ENCODE assay signal across 25 mouse cellular contexts in the genomic region with DNA sequence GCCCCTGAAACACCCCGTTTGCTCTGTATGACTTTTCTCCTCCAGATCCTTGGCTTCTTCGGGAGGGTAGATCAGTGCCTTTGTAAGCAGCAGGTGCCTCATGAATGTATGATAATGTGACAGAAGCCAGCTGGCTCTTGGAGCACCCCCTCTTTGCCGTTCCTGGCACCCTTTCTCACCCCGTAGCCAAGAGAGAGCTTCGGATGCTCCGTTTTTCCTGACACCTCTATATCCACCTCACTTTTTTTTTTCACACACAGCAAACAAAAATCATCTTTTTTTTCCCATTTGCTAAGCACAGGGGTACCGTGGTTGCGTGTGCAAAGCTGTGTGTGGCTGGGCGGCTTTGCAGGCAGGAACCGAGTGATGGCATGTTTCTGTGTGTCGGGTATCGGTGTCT. TPM values are rescaled to one million over a fixed set of nuclear protein-coding genes. Genes with fewer than 3 reads are reported as not detected.
DNase-seq lines count a peak whose midpoint lies in the region; ATAC-seq lines count a peak whose summit lies in the region.
"Had no signal": no experiment of that assay in that cellular context is flagged by ENCODE, and none has a peak within 500 bp of the region (broad histone marks: within the 10 kb centered on the region; RNA-seq: fewer than 3 reads in every experiment).

No protein-coding gene starts in this region.

- peaks cover 24% of the 10 kb centered on the region for H3K36me3 ChIP-seq in forebrain, embryonic 10.5 days (replicated peaks)
- H3K36me3 ChIP-seq in forebrain, embryonic 11.5 days (ENCODE audit: control insufficient read depth, insufficient read depth, low read length) = no peaks in the 10 kb centered on the region
- H3K36me3 ChIP-seq in midbrain, embryonic 12.5 days = no peaks in the 10 kb centered on the region
- no peaks in the 10 kb centered on the region for H3K36me3 ChIP-seq in midbrain, embryonic 11.5 days (ENCODE audit: control insufficient read depth, insufficient read depth, low read length)
- no peaks in the 10 kb centered on the region for H3K36me3 ChIP-seq in forebrain, embryonic 16.5 days (ENCODE audit: control insufficient read depth, insufficient read depth)
- no peaks in the 10 kb centered on the region for H3K36me3 ChIP-seq in midbrain, embryonic 14.5 days (ENCODE audit: control insufficient read depth, insufficient read depth, low read length)
- H3K36me3 ChIP-seq: heart, embryonic 13.5 days; liver, embryonic 15.5 days; lung, embryonic 15.5 days; stomach, embryonic 15.5 days had no signal

- H3K4me1 ChIP-seq in forebrain, embryonic 10.5 days = peaks cover 78% of the 10 kb centered on the region
- peaks cover 20% of the 10 kb centered on the region for H3K4me1 ChIP-seq in forebrain, embryonic 11.5 days (replicated peaks; ENCODE audit: control insufficient read depth, insufficient read depth, low read length)
- peaks cover 74% of the 10 kb centered on the region for H3K4me1 ChIP-seq in midbrain, embryonic 12.5 days
- H3K4me1 ChIP-seq in midbrain, embryonic 11.5 days (ENCODE audit: control insufficient read depth, insufficient read depth, low read length) = peaks cover 51% of the 10 kb centered on the region
- H3K4me1 ChIP-seq in forebrain, embryonic 16.5 days (replicated peaks; ENCODE audit: control insufficient read depth, insufficient read depth, low read length) = peaks cover 43% of the 10 kb centered on the region
- H3K4me1 ChIP-seq in midbrain, embryonic 14.5 days (ENCODE audit: control insufficient read depth, insufficient read depth, low read length) = peaks cover 70% of the 10 kb centered on the region
- H3K4me1 ChIP-seq: megakaryocyte, embryonic 14.5 days had no signal

- no peak overlapping the region for H3K9ac ChIP-seq in forebrain, embryonic 11.5 days (ENCODE audit: low read length)
- H3K9ac ChIP-seq in midbrain, embryonic 12.5 days (replicated peaks) = no peak overlapping the region
- H3K9ac ChIP-seq in midbrain, embryonic 11.5 days (ENCODE audit: low read length) = no peak overlapping the region
- H3K9ac ChIP-seq in forebrain, embryonic 16.5 days (replicated peaks; ENCODE audit: low read depth, low read length) = no peak overlapping the region
- H3K9ac ChIP-seq in midbrain, embryonic 14.5 days (replicated peaks; ENCODE audit: low read length) = no peak overlapping the region
- H3K9ac ChIP-seq: heart, embryonic 13.5 days; liver, embryonic 15.5 days; lung, embryonic 15.5 days; stomach, embryonic 15.5 days had no signal

- DNase-seq in forebrain, embryonic 10.5 days (ENCODE audit: extremely low spot score, low spot score) = no peak
- no peak for DNase-seq in forebrain, embryonic 11.5 days (ENCODE audit: low spot score)
- DNase-seq in midbrain, embryonic 11.5 days (ENCODE audit: low spot score, missing footprints) = no peak
- DNase-seq in midbrain, embryonic 14.5 days = no peak
- no peak for DNase-seq in cerebellum, postnatal 4 days (ENCODE audit: low spot score in 2 of 2)
- no peak for DNase-seq in retina, embryonic 14.5 days (ENCODE audit: low spot score)
- DNase-seq: adrenal gland, adult 8-10 months; cerebellum, adult 9-10 months; gastrocnemius, postnatal 36 days; heart, adult 2 months; heart, postnatal 14 days; kidney, adult 18-20 months; kidney, postnatal 4 days; liver; lung, postnatal 36 days had no signal

- no peak overlapping the region for H3K4me2 ChIP-seq in forebrain, embryonic 11.5 days (ENCODE audit: low read depth, low read length, severe bottlenecking)
- H3K4me2 ChIP-seq in midbrain, embryonic 12.5 days (replicated peaks) = no peak overlapping the region
- H3K4me2 ChIP-seq in midbrain, embryonic 11.5 days = no peak overlapping the region
- no peak overlapping the region for H3K4me2 ChIP-seq in forebrain, embryonic 16.5 days (ENCODE audit: low read length)
- no peak overlapping the region for H3K4me2 ChIP-seq in midbrain, embryonic 14.5 days (ENCODE audit: low read length)
- H3K4me2 ChIP-seq: heart, embryonic 13.5 days; liver, embryonic 15.5 days; lung, embryonic 15.5 days; stomach, embryonic 15.5 days had no signal

- peak overlapping the region; percentile 65; the same call in 1 of the 2 replicates for H3K27ac ChIP-seq in forebrain, embryonic 10.5 days
- H3K27ac ChIP-seq in forebrain, embryonic 11.5 days (ENCODE audit: low read depth, low read length) = no peak overlapping the region
- H3K27ac ChIP-seq in midbrain, embryonic 12.5 days (replicated peaks) = peak overlapping the region; percentile 27
- H3K27ac ChIP-seq in midbrain, embryonic 11.5 days (ENCODE audit: low read depth, low read length) = no peak overlapping the region
- H3K27ac ChIP-seq in forebrain, embryonic 16.5 days (ENCODE audit: low read length) = peak overlapping the region; percentile 26
- H3K27ac ChIP-seq in midbrain, embryonic 14.5 days (replicated peaks; ENCODE audit: low read depth, low read length) = 0 out of 2 replicates have a peak overlapping the region, but pooled peaks have one; percentile 82
- H3K27ac ChIP-seq: heart, adult 2 months; heart, embryonic 13.5 days; limb, embryonic 10.5 days; liver, embryonic 15.5 days; lung, embryonic 15.5 days; stomach, embryonic 15.5 days had no signal

- WGBS in forebrain, embryonic 10.5 days = 92% methylated on average over 12 of the region's 12 CpGs
- 87% methylated on average over 12 of the region's 12 CpGs for WGBS in forebrain, embryonic 11.5 days
- 76% methylated on average over 12 of the region's 12 CpGs for WGBS in midbrain, embryonic 12.5 days
- 78% methylated on average over 12 of the region's 12 CpGs for WGBS in midbrain, embryonic 11.5 days
- 39% methylated on average over 12 of the region's 12 CpGs for WGBS in forebrain, embryonic 16.5 days
- 68% methylated on average over 12 of the region's 12 CpGs for WGBS in midbrain, embryonic 14.5 days

- no peaks in the 10 kb centered on the region for H3K27me3 ChIP-seq in forebrain, embryonic 10.5 days (ENCODE audit: poor library complexity, severe bottlenecking)
- no peaks in the 10 kb centered on the region for H3K27me3 ChIP-seq in forebrain, embryonic 11.5 days (ENCODE audit: control insufficient read depth, insufficient read depth, low read length)
- H3K27me3 ChIP-seq in midbrain, embryonic 12.5 days = no peaks in the 10 kb centered on the region
- no peaks in the 10 kb centered on the region for H3K27me3 ChIP-seq in midbrain, embryonic 11.5 days (ENCODE audit: control insufficient read depth, insufficient read depth, low read length)
- no peaks in the 10 kb centered on the region for H3K27me3 ChIP-seq in forebrain, embryonic 16.5 days (replicated peaks; ENCODE audit: control insufficient read depth, insufficient read depth, low read length)
- no peaks in the 10 kb centered on the region for H3K27me3 ChIP-seq in midbrain, embryonic 14.5 days (ENCODE audit: control insufficient read depth, insufficient read depth, low read length)
- H3K27me3 ChIP-seq: liver, embryonic 15.5 days; lung, embryonic 15.5 days; stomach, embryonic 15.5 days had no signal

- ATAC-seq in forebrain, embryonic 11.5 days (replicated peaks; ENCODE audit: low FRiP score) = no peak
- ATAC-seq in midbrain, embryonic 12.5 days (ENCODE audit: low FRiP score, low read depth) = no peak
- ATAC-seq in midbrain, embryonic 11.5 days (ENCODE audit: low FRiP score) = no peak
- peak; percentile 49 for ATAC-seq in forebrain, embryonic 16.5 days
- no peak for ATAC-seq in midbrain, embryonic 14.5 days (ENCODE audit: low FRiP score, low TSS enrichment)
- ATAC-seq: activated CD4-positive, CD25-positive, alpha-beta regulatory T cell, adult 4 months had no signal

- H3K4me3 ChIP-seq in forebrain, embryonic 10.5 days = no peak overlapping the region
- no peak overlapping the region for H3K4me3 ChIP-seq in forebrain, embryonic 11.5 days (ENCODE audit: low read depth, low read length)
- H3K4me3 ChIP-seq in midbrain, embryonic 12.5 days = no peak overlapping the region
- no peak overlapping the region for H3K4me3 ChIP-seq in midbrain, embryonic 11.5 days (ENCODE audit: low read depth, low read length)
- H3K4me3 ChIP-seq in forebrain, embryonic 16.5 days (replicated peaks; ENCODE audit: low read length) = no peak overlapping the region
- no peak overlapping the region for H3K4me3 ChIP-seq in midbrain, embryonic 14.5 days (replicated peaks; ENCODE audit: low read depth, low read length)
- H3K4me3 ChIP-seq: embryonic facial prominence, embryonic 10.5 days; heart, adult 2 months; heart, embryonic 13.5 days; limb, embryonic 10.5 days; liver, embryonic 15.5 days; lung, embryonic 15.5 days; megakaryocyte, embryonic 14.5 days; stomach, embryonic 15.5 days had no signal

- H3K9me3 ChIP-seq in forebrain, embryonic 10.5 days = peaks cover 5% of the 10 kb centered on the region; the same call in 1 of the 2 replicates
- H3K9me3 ChIP-seq in forebrain, embryonic 11.5 days (ENCODE audit: control insufficient read depth, low read length) = no peaks in the 10 kb centered on the region
- H3K9me3 ChIP-seq in midbrain, embryonic 12.5 days = no peaks in the 10 kb centered on the region; the same call in 1 of the 2 replicates
- no peaks in the 10 kb centered on the region for H3K9me3 ChIP-seq in midbrain, embryonic 11.5 days (ENCODE audit: control insufficient read depth, low read length)
- no peaks in the 10 kb centered on the region for H3K9me3 ChIP-seq in forebrain, embryonic 16.5 days (ENCODE audit: control insufficient read depth, low read length)
- H3K9me3 ChIP-seq in midbrain, embryonic 14.5 days (ENCODE audit: control insufficient read depth, low read length) = no peaks in the 10 kb centered on the region
- H3K9me3 ChIP-seq: heart, embryonic 13.5 days; limb, embryonic 10.5 days; liver, embryonic 15.5 days; lung, embryonic 15.5 days; stomach, embryonic 15.5 days had no signal

RNA-seq across cellular contexts. Expression of gene Nectin1, which starts 16.3 kb away (rescaled TPM):
- 7.4 and 7.6 TPM in 2 replicates for polyA plus RNA-seq in forebrain, embryonic 10.5 days (2016; fragmentation: Nextera tagmentation; extraction: Ambion mirVana)
- 12.3 and 12.4 TPM in 2 replicates for polyA plus RNA-seq in forebrain, embryonic 11.5 days (2014; fragmentation: Nextera tagmentation; extraction: Ambion mirVana)
- polyA plus RNA-seq in midbrain, embryonic 12.5 days (2016; fragmentation: Nextera tagmentation; extraction: Ambion mirVana) = 9.7 and 12.5 TPM in 2 replicates
- 6.9 and 8.3 TPM in 2 replicates for polyA plus RNA-seq in midbrain, embryonic 11.5 days (2014; fragmentation: Nextera tagmentation; extraction: Ambion mirVana)
- polyA plus RNA-seq in forebrain, embryonic 16.5 days (2015; fragmentation: Nextera tagmentation; extraction: Ambion mirVana) = 8.6 and 10.1 TPM in 2 replicates
- 16.7 and 21.0 TPM in 2 replicates for polyA plus RNA-seq in midbrain, embryonic 14.5 days (2014; fragmentation: Nextera tagmentation; extraction: Ambion mirVana)

Comparison
In these comparisons a context has a peak if more than half of its experiments do, and no peak if none do; other contexts are left out.
1. H3K27ac ChIP-seq: peak in forebrain, embryonic 10.5 days (single experiment), midbrain, embryonic 12.5 days (single experiment), forebrain, embryonic 16.5 days (single experiment) and midbrain, embryonic 14.5 days (single experiment); none in forebrain, embryonic 11.5 days (single experiment) and midbrain, embryonic 11.5 days (single experiment).